In genomic region chr16:8997250-8997649, GRCm38 (mm10) we compare ENCODE assay signal across 20 mouse cellular contexts.
A peak's percentile ranks its signal among the peaks of the same experiment; 100 is the strongest.
DNase-seq lines count a peak whose midpoint lies in the region; ATAC-seq and TF ChIP-seq lines count a peak whose summit lies in the region.
"Had no signal": no experiment of that assay in that cellular context is flagged by ENCODE, and none has a peak within 500 bp of the region (broad histone marks: within the 10 kb centered on the region; RNA-seq: fewer than 3 reads in every experiment).

No protein-coding gene starts in this region.

- no peaks in the 10 kb centered on the region for H3K4me1 ChIP-seq in forebrain, postnatal 0 days (ENCODE audit: insufficient read depth)
- H3K4me1 ChIP-seq in forebrain, embryonic 12.5 days, result no peaks in the 10 kb centered on the region; the same call in 1 of the 2 replicates
- no peaks in the 10 kb centered on the region for H3K4me1 ChIP-seq in hindbrain, postnatal 0 days (ENCODE audit: insufficient read depth, low read length)
- H3K4me1 ChIP-seq in hindbrain, embryonic 14.5 days (replicated peaks; ENCODE audit: control insufficient read depth, insufficient read depth, low read length), result no peaks in the 10 kb centered on the region
- no peaks in the 10 kb centered on the region for H3K4me1 ChIP-seq in midbrain, postnatal 0 days (ENCODE audit: insufficient read depth, low read length)
- H3K4me1 ChIP-seq in midbrain, embryonic 10.5 days, result no peaks in the 10 kb centered on the region
- H3K4me1 ChIP-seq: embryonic facial prominence, embryonic 10.5 days; heart, embryonic 10.5 days had no signal

- no peak overlapping the region for H3K4me3 ChIP-seq in forebrain, postnatal 0 days (ENCODE audit: low read depth, low read length)
- H3K4me3 ChIP-seq in forebrain, embryonic 12.5 days (replicated peaks), result no peak overlapping the region
- H3K4me3 ChIP-seq in hindbrain, postnatal 0 days (ENCODE audit: low read length), result no peak overlapping the region
- no peak overlapping the region for H3K4me3 ChIP-seq in hindbrain, embryonic 14.5 days (replicated peaks; ENCODE audit: low read length)
- H3K4me3 ChIP-seq in midbrain, postnatal 0 days (ENCODE audit: low read depth, low read length), result no peak overlapping the region
- H3K4me3 ChIP-seq in midbrain, embryonic 10.5 days, result no peak overlapping the region
- H3K4me3 ChIP-seq: embryonic facial prominence, embryonic 10.5 days; heart, embryonic 10.5 days had no signal

- WGBS in forebrain, postnatal 0 days, result 65% methylated on average over 5 of the region's 5 CpGs
- WGBS in forebrain, embryonic 12.5 days, result 73% methylated on average over 5 of the region's 5 CpGs
- 61% methylated on average over 5 of the region's 5 CpGs for WGBS in hindbrain, postnatal 0 days
- 68% methylated on average over 5 of the region's 5 CpGs for WGBS in hindbrain, embryonic 14.5 days
- 64% methylated on average over 5 of the region's 5 CpGs for WGBS in midbrain, postnatal 0 days
- WGBS in midbrain, embryonic 10.5 days, result 81% methylated on average over 5 of the region's 5 CpGs

- no peak overlapping the region for H3K4me2 ChIP-seq in forebrain, postnatal 0 days (ENCODE audit: low read depth)
- no peak overlapping the region for H3K4me2 ChIP-seq in forebrain, embryonic 12.5 days
- H3K4me2 ChIP-seq in hindbrain, postnatal 0 days (ENCODE audit: low read depth, low read length), result no peak overlapping the region
- H3K4me2 ChIP-seq in hindbrain, embryonic 14.5 days (replicated peaks), result no peak overlapping the region
- H3K4me2 ChIP-seq in midbrain, postnatal 0 days (ENCODE audit: low read depth, low read length, poor library complexity, severe bottlenecking), result no peak overlapping the region

- H3K27me3 ChIP-seq in forebrain, postnatal 0 days (ENCODE audit: insufficient read depth, low read length), result no peaks in the 10 kb centered on the region
- H3K27me3 ChIP-seq in forebrain, embryonic 12.5 days, result no peaks in the 10 kb centered on the region
- no peaks in the 10 kb centered on the region for H3K27me3 ChIP-seq in hindbrain, postnatal 0 days (ENCODE audit: insufficient read depth, low read length)
- H3K27me3 ChIP-seq in hindbrain, embryonic 14.5 days (ENCODE audit: control insufficient read depth, insufficient read depth, low read length), result no peaks in the 10 kb centered on the region
- H3K27me3 ChIP-seq in midbrain, postnatal 0 days (ENCODE audit: insufficient read depth, low read length), result no peaks in the 10 kb centered on the region
- H3K27me3 ChIP-seq in midbrain, embryonic 10.5 days (ENCODE audit: low read depth, poor library complexity, severe bottlenecking), result no peaks in the 10 kb centered on the region

- no peak for TF ChIP-seq CTCF in forebrain, postnatal 0 days (IDR thresholded peaks at IDR 0.05; ENCODE audit: low read depth)
- TF ChIP-seq CTCF in hindbrain, postnatal 0 days (IDR thresholded peaks at IDR 0.05; ENCODE audit: low read depth), result no peak
- no peak for TF ChIP-seq CTCF in midbrain, postnatal 0 days (IDR thresholded peaks at IDR 0.05)

- no peak overlapping the region for H3K9ac ChIP-seq in forebrain, postnatal 0 days
- H3K9ac ChIP-seq in forebrain, embryonic 12.5 days, result no peak overlapping the region
- no peak overlapping the region for H3K9ac ChIP-seq in hindbrain, postnatal 0 days (replicated peaks; ENCODE audit: low read length)
- H3K9ac ChIP-seq in hindbrain, embryonic 14.5 days, result no peak overlapping the region
- no peak overlapping the region for H3K9ac ChIP-seq in midbrain, postnatal 0 days (replicated peaks; ENCODE audit: low read length, poor library complexity, severe bottlenecking)

- H3K27ac ChIP-seq in forebrain, postnatal 0 days (ENCODE audit: low read depth, low read length), result no peak overlapping the region
- no peak overlapping the region for H3K27ac ChIP-seq in forebrain, embryonic 12.5 days
- no peak overlapping the region for H3K27ac ChIP-seq in hindbrain, postnatal 0 days
- H3K27ac ChIP-seq in hindbrain, embryonic 14.5 days, result no peak overlapping the region
- H3K27ac ChIP-seq in midbrain, postnatal 0 days (ENCODE audit: low read depth, low read length), result no peak overlapping the region
- no peak overlapping the region for H3K27ac ChIP-seq in midbrain, embryonic 10.5 days (replicated peaks)
- H3K27ac ChIP-seq: embryonic facial prominence, embryonic 10.5 days; heart, embryonic 10.5 days had no signal

- peak; percentile 23 for DNase-seq in forebrain, postnatal 0 days
- DNase-seq in hindbrain, postnatal 0 days (ENCODE audit: low spot score), result peak; percentile 21
- no peak for DNase-seq in hindbrain, embryonic 14.5 days (ENCODE audit: low spot score)
- peak; percentile 25 for DNase-seq in midbrain, postnatal 0 days (ENCODE audit: low spot score)
- no peak for DNase-seq in midbrain, embryonic 10.5 days (ENCODE audit: low spot score)
- no peak for DNase-seq in T-cell, adult 2 months (ENCODE audit: low spot score)
- DNase-seq: adrenal gland, postnatal 14 days; B cell, adult 2 months; cerebellum, adult 2 months; cerebellum, postnatal 10 days; gastrocnemius, postnatal 10 days; heart, adult 18-20 months; heart, postnatal 10 days had no signal

- H3K9me3 ChIP-seq in forebrain, postnatal 0 days (ENCODE audit: low read length), result no peaks in the 10 kb centered on the region
- H3K9me3 ChIP-seq in forebrain, embryonic 12.5 days, result no peaks in the 10 kb centered on the region
- H3K9me3 ChIP-seq in hindbrain, postnatal 0 days (ENCODE audit: low read length), result no peaks in the 10 kb centered on the region
- no peaks in the 10 kb centered on the region for H3K9me3 ChIP-seq in hindbrain, embryonic 14.5 days (ENCODE audit: control insufficient read depth, low read length)
- no peaks in the 10 kb centered on the region for H3K9me3 ChIP-seq in midbrain, postnatal 0 days (ENCODE audit: low read length)
- no peaks in the 10 kb centered on the region for H3K9me3 ChIP-seq in midbrain, embryonic 10.5 days (replicated peaks)
- H3K9me3 ChIP-seq: embryonic facial prominence, embryonic 10.5 days; G1E; heart, embryonic 10.5 days had no signal

- no peaks in the 10 kb centered on the region for H3K36me3 ChIP-seq in forebrain, postnatal 0 days (ENCODE audit: insufficient read depth)
- no peaks in the 10 kb centered on the region for H3K36me3 ChIP-seq in forebrain, embryonic 12.5 days (replicated peaks)
- H3K36me3 ChIP-seq in hindbrain, postnatal 0 days (ENCODE audit: insufficient read depth, low read length), result no peaks in the 10 kb centered on the region
- no peaks in the 10 kb centered on the region for H3K36me3 ChIP-seq in hindbrain, embryonic 14.5 days (replicated peaks; ENCODE audit: control insufficient read depth, insufficient read depth)
- H3K36me3 ChIP-seq in midbrain, postnatal 0 days (ENCODE audit: insufficient read depth, low read length), result no peaks in the 10 kb centered on the region
- H3K36me3 ChIP-seq in midbrain, embryonic 10.5 days, result no peaks in the 10 kb centered on the region
- H3K36me3 ChIP-seq: embryonic facial prominence, embryonic 10.5 days; G1E; heart, embryonic 10.5 days had no signal

- ATAC-seq in forebrain, postnatal 0 days, result peak; percentile 84
- ATAC-seq in forebrain, embryonic 12.5 days (ENCODE audit: low FRiP score), result no peak
- ATAC-seq in hindbrain, postnatal 0 days, result peak; percentile 59; the same call in 1 of the 2 replicates
- ATAC-seq in hindbrain, embryonic 14.5 days (ENCODE audit: low FRiP score), result no peak; the same call in 1 of the 2 replicates
- no peak for ATAC-seq in midbrain, postnatal 0 days (ENCODE audit: low FRiP score)
- ATAC-seq: activated CD4-positive, CD25-positive, alpha-beta regulatory T cell, adult 4 months; CD4-positive, CD25-positive, alpha-beta regulatory T cell, adult 4 months; forebrain, embryonic 14.5 days had no signal

Comparison
In these comparisons a context has a peak if more than half of its experiments do, and no peak if none do; other contexts are left out.
1. ATAC-seq: peak in forebrain, postnatal 0 days (single experiment) and hindbrain, postnatal 0 days (single experiment); none in forebrain, embryonic 12.5 days (single experiment), hindbrain, embryonic 14.5 days (single experiment) and midbrain, postnatal 0 days (single experiment).
2. DNase-seq: peak in forebrain, postnatal 0 days (single experiment), hindbrain, postnatal 0 days (single experiment) and midbrain, postnatal 0 days (single experiment); none in hindbrain, embryonic 14.5 days (single experiment), midbrain, embryonic 10.5 days (single experiment) and T-cell, adult 2 months (single experiment).